Mouse (Mus musculus): Measurements from ENCODE around the gene Olfr125.

Olfr125 gene

DNA sequence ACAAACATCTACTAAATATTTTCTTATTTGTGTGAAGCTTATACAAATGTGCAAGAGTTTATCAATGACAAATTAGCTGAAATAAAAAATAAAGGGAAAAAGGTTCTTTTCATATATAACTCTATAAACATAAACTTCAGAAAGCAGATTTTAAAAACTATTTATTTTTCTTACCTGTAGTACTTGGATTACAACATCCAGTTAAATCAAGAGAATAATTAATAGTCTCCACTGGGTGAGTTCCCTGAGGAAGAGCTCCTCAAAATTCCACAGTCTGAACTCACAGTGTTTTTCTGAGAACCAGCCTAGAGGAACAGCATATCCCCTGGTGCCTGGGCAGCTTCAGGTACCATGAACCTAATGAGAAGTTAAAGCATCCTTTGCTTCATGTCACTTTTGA is at the start of gene Olfr125:
Gene Olfr125, plus strand, starts transcription at position 301 of the 400 bp plus-strand sequence.
- DNase-seq (ENCODE audit: low spot score) = no peak

GRCm38 (mm10) chr17:37793229-37793628 is 39.5 kb upstream of the Olfr125 start, which contains the start of gene Olfr123:
Gene Olfr123 (plus strand): TSS chr17:37793529.
- DNase-seq (ENCODE audit: low spot score) = no peak

GRCm38 (mm10) chr17:37799588-37799987 is 33.2 kb upstream of the Olfr125 start, which contains the start of gene Olfr124:
Gene Olfr124 (plus strand): TSS chr17:37799888.
- no peak for DNase-seq (ENCODE audit: low spot score)

GRCm38 (mm10) chr17:37847183-37847582 is 14.4 kb downstream of the Olfr125 start, which contains the start of gene Olfr126:
Gene Olfr126 (plus strand): TSS chr17:37847483.
- DNase-seq (ENCODE audit: low spot score) = no peak

DNA sequence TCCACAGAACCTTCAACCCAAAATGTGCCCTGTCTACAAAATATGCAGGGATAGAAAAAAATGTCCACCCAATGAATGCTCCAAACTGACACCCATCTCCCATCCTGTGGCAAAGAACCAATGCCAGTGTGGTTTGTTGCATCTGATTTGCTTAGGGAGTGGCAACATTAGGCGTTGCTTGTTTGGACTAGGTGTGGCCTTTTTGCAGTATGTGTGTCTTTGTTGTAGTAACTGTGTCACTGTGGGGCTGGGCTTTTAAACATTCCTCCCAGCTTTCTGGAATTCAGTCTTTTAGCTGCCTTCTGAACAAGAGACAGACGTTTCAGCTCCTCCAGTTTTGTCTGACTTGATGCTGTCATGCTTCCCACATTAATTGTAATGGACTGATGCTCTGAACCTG is 31.2 kb downstream of the Olfr125 start:
- DNase-seq (ENCODE audit: low spot score) = no peak

GRCm38 (mm10) chr17:37869676-37870205 is 37.0 kb downstream of the Olfr125 start:
- DNase-seq (ENCODE audit: low spot score) = no peak

DNA sequence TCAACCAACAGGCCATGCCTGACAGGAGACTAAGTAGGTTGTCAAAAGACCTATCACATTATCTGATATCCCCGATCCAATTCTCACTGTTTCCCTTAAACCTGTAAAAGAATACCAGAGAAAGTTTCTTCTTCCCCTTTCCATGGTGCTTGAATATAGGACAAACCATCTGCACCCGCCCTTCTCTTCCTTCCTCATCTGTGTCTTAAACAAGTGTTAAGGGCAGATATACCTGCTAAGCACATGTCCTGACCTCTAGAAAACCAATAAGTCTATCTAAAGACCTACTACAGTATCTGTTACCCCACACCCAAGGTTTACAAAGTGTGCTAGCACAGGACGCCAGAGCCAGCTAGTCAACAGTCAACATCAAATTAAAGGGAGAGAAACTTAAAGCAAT is 41.1 kb downstream of the Olfr125 start:
- DNase-seq (ENCODE audit: low spot score) = no peak
